Mouse (Mus musculus) cortical plate, adult 2 months (tissue): ENCODE measurements at regions not wholly inside any gene's neighbourhood (a gene's known extent, or its start where the extent isn't known, plus 50 kb on each side); places are given as distances from the start of the nearest gene placed in this dataset.

Source experiments
- CTCF ChIP-seq: fragments of 200-500 bp; IDR thresholded peaks from 2 replicates; pipeline ENCODE4 v1.5.1; 2011; ENCODE audit warnings: mild to moderate bottlenecking, control low read depth, low read length; ENCODE audit not compliant: insufficient read depth; ENCODE audit errors: extremely low read depth
- POLR2A ChIP-seq: fragments of 200-500 bp; IDR thresholded peaks from 2 replicates; pipeline ENCODE4 v1.6.1; 2011; ENCODE audit warnings: mild to moderate bottlenecking, low read length, control low read depth; ENCODE audit not compliant: insufficient read depth; ENCODE audit errors: extremely low read depth

GRCm38 (mm10) chr7:70524744-70525143 lies 158.2 kb upstream of the Nr2f2 start:
- no peak for TF ChIP-seq CTCF
- TF ChIP-seq POLR2A: no peak
